Mouse (Mus musculus) frontal cortex, adult 2 months (tissue): ENCODE results near the gene Sash1. TPM values are rescaled to one million over a fixed set of nuclear protein-coding genes. Genes with fewer than 3 reads are reported as not detected.

ENCODE experiments used
- DNase-seq, 2 experiments: peaks; one replicate each; pipeline ENCODE4 v3.0.0; 2022; ENCODE audit warnings: low spot score in 1 of 2; ENCODE audit errors: extremely low spot score in 1 of 2
- polyA plus RNA-seq: library from polyadenylated mRNA; depleted of rRNA; stranded (reverse); fragments of >200 nt; gene quantifications from 2 replicates; pipeline ENCODE4 v1.2.3, GENCODE M21; 2012; rRNA removed

The Sash1 gene
- polyA plus RNA-seq: 34.4 and 35.6 TPM in 2 replicates

- peak; percentile 29 to 76 for DNase-seq
Measured at GRCm38 (mm10) chr10:8885630-8886527, at the start of gene Sash1. Gene Sash1, minus strand, starts transcription at chr10:8886070.

GRCm38 (mm10) chr10:8935601-8936000 is 49.7 kb upstream of the Sash1 start:
- no peak for DNase-seq

GRCm38 (mm10) chr10:8933451-8934372 is 47.8 kb upstream of the Sash1 start:
- no peak for DNase-seq

- no peak for DNase-seq
Measured at GRCm38 (mm10) chr10:8931548-8932240, 45.8 kb upstream of the Sash1 start.

DNA sequence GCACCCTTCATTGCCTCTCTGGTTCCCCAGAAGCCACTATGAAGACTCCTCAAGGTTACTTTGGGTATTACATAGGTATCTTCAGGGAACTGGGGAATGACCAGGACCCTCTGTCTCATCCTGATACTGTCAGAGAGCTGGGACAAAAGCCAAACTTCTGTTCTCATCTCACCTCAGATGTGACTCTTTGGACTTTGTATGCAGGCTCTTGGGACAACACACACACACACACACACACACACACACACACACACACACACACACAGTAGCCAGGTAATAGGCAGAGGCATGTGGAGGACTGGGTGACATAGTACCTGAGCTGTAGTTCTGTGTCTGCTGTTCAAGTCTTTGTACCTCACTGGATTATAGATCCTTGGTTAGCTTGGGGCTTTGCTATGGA is 44.8 kb upstream of the Sash1 start:
- DNase-seq: no peak

- no peak for DNase-seq
Measured at GRCm38 (mm10) chr10:8928775-8929647, 43.1 kb upstream of the Sash1 start.

DNA sequence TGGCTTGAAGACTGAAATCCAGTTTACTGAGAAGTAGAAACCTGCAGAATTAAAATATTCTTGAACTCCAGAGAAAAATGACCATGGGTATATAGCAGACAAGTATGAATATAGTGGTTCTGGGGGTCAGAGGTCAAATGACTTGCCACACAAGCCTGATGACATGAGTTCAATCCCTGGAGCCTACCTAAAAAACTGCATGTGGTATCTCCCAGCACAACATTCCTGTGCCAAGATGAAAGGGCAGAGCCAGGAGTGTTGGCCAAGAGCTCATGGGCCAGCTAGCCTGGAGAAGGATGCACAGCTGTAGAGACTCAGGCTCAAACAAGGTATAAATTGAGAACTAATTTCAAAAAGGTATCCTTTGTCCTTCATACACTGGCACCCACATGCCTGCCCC is 42.4 kb upstream of the Sash1 start:
- DNase-seq: no peak

GRCm38 (mm10) chr10:8926906-8927305 is 41.0 kb upstream of the Sash1 start:
- DNase-seq: no peak

DNA sequence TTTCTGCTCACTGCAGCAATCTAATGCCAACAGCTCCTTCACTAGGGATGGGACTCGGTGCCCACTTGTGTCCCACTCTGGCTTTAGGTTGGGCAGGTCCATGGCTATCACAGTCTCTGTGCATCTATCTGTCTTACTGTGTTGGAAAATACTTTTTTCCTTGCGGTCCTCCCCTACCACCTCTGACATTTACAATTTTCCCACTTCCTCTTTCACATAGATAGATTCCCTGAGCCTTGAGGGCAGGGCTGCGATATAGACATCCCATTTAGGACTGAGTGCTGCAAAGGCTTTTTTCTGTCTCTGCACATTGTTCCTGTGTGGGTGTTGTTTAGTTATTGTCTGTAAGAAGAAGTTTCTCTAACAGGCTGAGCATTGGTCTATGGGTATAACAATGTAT is 40.4 kb upstream of the Sash1 start:
- DNase-seq: no peak

GRCm38 (mm10) chr10:8925299-8925698 is 39.4 kb upstream of the Sash1 start:
- no peak for DNase-seq

DNA sequence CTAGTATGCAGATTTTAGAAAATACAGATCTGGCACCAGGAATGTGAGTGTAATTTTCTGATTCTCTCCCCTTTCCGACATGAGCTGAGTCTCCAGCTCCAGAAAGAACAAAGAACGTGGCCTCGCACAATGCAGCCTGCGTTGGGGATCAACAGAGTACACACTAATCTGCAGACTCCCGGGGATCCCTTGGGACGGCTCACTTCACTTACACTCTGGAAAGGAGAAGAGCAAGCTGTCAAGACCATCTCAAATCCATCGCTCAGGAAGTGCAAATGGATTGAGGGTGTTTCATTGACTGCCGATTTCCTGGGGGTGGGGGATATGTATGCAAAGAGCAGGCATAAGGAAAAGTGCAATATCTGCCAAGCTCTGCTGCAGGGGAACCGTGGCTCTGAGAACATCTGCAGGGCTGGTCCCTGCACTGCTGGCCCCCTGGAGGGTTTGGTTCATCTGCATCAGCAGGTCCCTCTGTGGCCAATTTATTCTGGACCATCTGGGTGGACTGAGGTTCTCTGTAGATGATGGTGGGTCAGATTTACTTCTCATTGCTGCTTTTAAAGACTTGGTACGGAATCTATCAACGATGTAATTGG is 35.3 kb upstream of the Sash1 start:
- no peak for DNase-seq

- DNase-seq: no peak
Measured at GRCm38 (mm10) chr10:8917798-8918197, 31.9 kb upstream of the Sash1 start.

DNA sequence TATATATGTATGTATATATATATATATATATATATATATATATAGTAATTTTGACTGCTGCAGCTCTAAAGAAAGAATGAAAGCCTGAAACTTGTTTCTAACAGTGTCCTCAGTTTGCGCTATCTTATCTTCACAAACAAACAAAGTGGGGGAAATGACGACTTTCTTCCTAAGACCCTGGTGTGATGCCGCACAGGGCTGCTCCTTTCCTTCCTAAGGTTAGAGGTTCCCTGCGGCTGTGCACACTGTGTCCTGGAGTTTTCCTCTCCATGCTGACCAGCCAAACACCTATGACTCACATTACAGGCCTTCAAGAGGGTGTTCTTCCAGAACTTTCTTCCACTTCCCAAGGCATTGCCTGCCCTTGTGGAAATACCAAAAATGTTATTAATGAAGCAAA is 31.5 kb upstream of the Sash1 start:
- no peak for DNase-seq

DNA sequence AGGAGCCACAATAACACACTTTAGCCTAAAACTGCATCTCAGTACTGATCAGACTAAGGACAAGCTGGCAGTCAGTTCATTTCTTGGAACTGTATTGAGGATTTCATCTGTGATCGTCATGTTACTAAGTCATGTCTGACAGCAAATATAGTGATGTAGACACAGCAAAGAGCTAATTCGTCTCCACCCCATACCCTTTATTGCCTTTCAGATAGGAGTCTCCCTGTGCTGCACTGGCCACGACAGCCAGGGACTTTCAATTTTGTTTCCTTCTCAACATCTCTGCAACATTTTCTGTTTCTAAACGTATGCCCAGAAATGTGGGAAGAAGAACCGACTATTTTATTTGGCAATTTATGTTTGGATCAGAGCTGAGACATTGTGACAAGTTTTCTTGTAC is 29.9 kb upstream of the Sash1 start:
- no peak for DNase-seq

DNA sequence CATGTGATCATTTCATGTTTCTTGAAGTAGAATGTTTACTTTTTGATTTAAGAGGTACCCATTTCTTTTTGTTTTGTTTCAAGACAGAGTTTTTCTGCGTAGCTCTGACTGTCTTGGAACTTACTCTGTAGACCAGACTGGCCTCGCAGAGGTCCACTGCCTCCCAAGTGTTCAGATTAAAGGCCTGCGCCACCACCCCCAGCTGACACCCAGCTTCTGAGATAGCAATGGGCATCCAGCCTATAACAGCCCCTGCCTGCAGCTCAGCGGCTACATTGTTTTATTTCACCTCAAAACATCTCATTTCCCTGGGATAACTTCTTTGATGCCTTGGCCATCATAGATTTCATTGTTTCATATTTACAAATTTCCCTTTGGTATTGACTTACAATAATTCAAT is 28.0 kb upstream of the Sash1 start:
- DNase-seq: no peak

- no peak for DNase-seq
Measured at GRCm38 (mm10) chr10:8912706-8913275, 26.9 kb upstream of the Sash1 start.

GRCm38 (mm10) chr10:8912213-8912612 is 26.3 kb upstream of the Sash1 start:
- DNase-seq: no peak

GRCm38 (mm10) chr10:8910237-8910990 is 24.5 kb upstream of the Sash1 start:
- DNase-seq: no peak
